Mouse (Mus musculus) CD4-positive, CD25-positive, alpha-beta regulatory T cell (primary cell): Measurements from ENCODE around the gene Tex21. TPM values are rescaled to one million over a fixed set of nuclear protein-coding genes. Genes with fewer than 3 reads are reported as not detected.

Source experiments
- polyA plus RNA-seq: library from polyadenylated mRNA; unstranded; fragments of 100-300 nt; shearing (Covaris generic); gene quantifications from one replicate; pipeline ENCODE4 v1.2.1, GENCODE M21; 2017

Gene Tex21
- not detected for polyA plus RNA-seq

DNA sequence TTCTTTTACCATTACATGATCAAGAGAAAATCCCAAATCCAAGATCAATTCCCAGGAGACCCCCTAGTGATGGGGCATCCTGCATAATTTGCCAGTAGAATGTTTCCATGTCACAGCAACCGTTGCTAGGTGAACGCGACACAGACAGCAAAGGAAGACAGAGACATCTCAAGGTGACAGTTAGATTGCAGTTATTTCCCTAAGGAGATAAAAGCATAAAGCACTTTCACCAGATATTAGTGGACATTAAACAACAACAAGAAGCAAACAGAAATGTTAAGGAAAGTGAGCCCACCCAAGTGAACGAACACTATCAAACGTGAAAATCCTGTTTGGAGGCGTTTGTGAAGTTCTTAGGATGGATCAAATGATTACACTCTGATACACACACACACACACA, at the start of gene Tex21:
Gene Tex21, minus strand, starts transcription at position 101 of the 400 bp plus-strand sequence.

DNA sequence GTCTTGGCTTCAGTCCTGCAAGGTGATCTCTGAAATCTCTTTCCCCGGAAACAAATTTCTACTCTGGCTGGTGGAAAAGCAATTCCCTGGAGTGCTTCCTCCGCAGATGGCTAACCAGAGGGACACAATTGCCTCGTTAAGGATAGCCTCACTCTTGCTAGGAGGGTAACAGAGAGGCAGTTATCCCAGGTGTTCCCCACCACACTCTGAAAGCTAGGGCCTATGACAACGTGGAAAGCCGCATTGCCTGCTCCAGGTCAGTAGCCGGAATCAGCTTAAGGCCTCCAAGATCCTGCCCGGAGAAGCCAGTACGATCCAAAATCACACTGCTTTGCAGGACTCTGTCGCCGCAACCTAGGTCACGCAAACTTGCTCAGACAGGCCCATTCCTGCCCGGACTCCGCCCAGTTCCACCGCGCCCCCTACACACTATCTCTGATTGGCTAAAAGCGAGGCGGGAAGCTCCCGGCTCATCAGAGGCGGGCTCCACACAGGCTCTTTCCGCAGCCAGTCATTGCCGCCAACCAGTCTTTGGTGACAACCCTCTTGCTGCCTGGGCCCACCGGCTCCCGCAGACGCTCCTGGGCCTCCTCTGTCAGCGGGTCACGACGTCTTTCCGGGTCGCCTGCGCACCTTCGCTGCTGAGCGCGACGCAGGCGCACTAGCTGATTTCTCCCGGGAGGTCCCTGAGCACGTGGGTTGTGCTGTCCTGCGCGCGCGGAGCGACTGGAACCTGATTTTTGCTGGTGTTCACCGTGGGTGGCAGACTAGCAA, 8.4 kb upstream of the Tex21 start, which contains the start of gene Mthfd1:
Gene Mthfd1, plus strand, starts transcription at position 574 of the 774 bp plus-strand sequence.

DNA sequence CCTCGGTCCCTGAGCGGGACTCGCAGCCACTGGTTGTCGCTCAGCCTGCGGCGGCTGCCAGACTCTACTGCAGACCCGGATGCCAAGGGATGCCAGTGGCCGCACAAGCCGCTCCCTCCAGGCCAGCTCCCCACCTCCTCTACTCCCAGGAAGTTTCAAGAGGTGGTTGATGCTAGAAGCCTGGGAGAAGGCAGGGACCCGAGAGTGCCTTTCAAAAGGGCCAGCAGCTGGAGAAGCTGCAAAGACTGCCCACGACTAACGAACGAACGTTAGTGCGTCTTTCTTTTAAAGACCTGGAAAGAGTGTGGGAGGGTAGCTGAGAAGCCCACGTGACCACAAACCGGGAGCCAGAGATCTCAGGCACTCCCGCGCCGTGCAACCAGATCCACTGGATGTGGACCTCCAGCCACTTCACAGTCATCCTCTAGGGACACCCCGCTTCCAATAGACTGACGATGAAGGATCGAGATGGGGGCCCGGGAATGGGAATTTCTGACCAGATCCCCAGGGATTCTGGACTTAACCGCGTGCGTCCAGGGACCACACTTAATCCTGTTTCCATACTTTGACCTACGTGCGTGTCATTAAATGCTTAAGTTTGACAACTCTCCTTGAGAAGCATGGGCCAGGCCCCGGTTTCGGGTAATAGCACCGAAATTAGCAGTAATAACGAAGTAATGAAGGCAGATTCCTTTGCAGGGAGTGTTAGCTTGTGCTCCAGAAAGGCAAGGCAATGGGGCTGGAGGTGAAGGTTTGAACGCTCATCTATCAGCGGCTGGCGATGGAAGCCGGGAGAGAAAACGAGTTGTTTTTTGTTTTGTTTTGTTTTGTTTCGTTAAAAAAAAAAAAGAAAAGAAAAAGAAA, 69.3 kb downstream of the Tex21 start, which contains the start of gene Esr2:
Gene Esr2, minus strand, starts transcription at position 260 of the 864 bp plus-strand sequence.

Other genes starting within 250 kb of the Tex21 start
- not detected for gene Esr2, start 69.5 kb downstream of the Tex21 start, polyA plus RNA-seq
- gene Mthfd1, start 8.6 kb upstream of the Tex21 start, polyA plus RNA-seq: 50.7 TPM
- 1.4 TPM for gene Akap5, start 78.1 kb upstream of the Tex21 start, polyA plus RNA-seq
- 62.1 TPM for gene Zbtb25, start 122.9 kb upstream of the Tex21 start, polyA plus RNA-seq
- gene Zbtb1, start 123.5 kb upstream of the Tex21 start, polyA plus RNA-seq: 25.3 TPM
- 1.9 TPM for gene Hspa2, start 157.4 kb upstream of the Tex21 start, polyA plus RNA-seq
- 0.08 TPM for gene Ppp1r36, start 170.8 kb upstream of the Tex21 start, polyA plus RNA-seq